Mouse (Mus musculus) thymus, postnatal 25 days (tissue): ENCODE measurements around the gene Arhgef26.

ENCODE experiments used
- DNase-seq: peaks from one replicate; pipeline ENCODE4 v3.0.0; 2022

The Arhgef26 gene

DNA sequence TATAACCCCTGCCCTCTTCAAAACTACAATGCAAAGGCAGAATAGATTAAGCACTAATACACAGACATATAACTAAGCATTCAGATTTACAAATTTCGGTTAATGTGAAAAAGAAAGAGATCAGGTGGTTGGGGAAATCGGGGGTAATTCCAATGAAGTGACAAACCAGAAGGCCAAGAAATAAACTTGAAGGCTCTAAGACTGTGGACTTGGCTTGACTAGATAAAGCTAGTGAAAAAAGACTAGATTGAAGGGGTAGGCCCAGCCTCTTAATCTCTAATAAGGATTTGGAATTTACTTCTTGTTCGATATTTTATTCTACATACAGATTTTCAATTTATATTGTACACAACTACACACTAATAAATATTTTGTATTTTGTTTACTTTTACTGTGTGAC lies at the start of gene Arhgef26:
TSS of gene Arhgef26 (plus strand) at position 301 of the 400 bp plus-strand sequence.
- DNase-seq = no peak

- DNase-seq = no peak
Measured at GRCm38 (mm10) chr3:62310493-62310892, 27.7 kb upstream of the Arhgef26 start.

GRCm38 (mm10) chr3:62311224-62311623 lies 26.9 kb upstream of the Arhgef26 start:
- no peak for DNase-seq

DNA sequence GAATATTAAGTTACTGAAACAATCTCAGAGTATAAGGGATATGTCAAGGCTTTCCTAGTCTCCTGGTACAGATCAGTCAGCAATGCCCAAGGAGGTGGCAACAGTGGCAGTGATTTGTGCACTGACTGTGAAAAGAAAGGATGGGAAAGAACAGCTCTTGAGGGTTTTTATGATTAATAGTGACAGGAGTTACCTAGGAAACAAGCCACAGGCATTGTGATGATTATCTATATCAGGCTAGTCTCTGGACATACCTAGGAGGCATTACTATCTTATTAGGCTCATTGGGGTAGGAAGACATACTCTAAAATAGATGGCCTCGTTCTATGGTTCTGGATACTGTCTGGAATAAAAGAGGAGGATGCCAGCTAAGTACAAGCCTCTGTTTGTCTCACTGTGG lies 13.4 kb upstream of the Arhgef26 start:
- no peak for DNase-seq

- DNase-seq = no peak
Measured at GRCm38 (mm10) chr3:62327903-62328302, 10.2 kb upstream of the Arhgef26 start.

DNA sequence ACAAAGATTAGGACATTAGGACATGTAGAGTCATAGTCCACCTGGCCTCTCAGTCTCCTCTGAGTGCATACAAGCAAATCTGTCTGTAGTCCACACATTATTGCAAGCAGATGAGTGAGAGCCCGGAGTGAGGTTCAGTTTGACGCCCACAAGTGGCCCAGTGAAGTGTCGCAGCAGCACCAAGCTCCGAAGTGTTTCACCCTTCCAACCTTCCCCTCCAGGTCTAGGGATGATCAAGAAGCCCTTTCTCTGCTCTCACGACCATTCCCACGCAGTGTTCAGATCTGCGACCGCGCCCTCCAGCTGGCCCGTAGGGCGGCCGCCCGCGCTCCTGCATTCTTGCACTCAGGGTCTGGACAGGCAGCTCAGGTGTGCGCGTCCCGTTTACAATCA lies 313 bp downstream of the Arhgef26 start:
- no peak for DNase-seq

- peak; percentile 2 for DNase-seq
Measured at GRCm38 (mm10) chr3:62338854-62339515, 841 bp downstream of the Arhgef26 start.

DNA sequence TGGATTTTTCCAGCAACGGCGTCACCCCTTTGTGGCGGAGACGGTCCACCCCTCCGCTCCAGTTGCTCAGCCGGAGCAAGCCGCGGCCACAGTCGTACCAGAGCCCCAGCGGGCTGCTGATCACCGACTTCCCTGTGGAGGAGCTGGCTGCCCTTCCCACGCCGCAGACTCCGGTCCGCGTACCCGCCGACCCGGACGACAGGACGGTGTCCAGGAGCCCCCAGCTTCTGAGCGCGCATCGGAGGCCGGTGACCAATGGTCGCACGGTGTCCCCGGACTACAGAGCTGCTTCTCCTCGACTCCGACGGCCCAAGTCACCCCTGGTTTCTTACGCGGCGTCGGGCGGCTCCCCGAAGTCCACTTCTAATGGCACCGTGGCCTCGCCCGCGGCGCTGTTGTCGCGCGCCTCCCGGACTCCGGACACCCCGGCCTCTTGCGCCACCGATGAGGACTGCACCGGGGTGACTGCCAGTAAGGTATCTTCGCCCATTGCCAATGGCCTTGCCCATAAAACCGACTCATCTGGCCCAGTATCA lies 1.4 kb downstream of the Arhgef26 start:
- no peak for DNase-seq

- DNase-seq = no peak
Measured at GRCm38 (mm10) chr3:62340154-62340760, 2.1 kb downstream of the Arhgef26 start.

GRCm38 (mm10) chr3:62340861-62341260 lies 2.7 kb downstream of the Arhgef26 start:
- DNase-seq = no peak

GRCm38 (mm10) chr3:62341496-62342205 lies 3.5 kb downstream of the Arhgef26 start:
- no peak for DNase-seq

DNA sequence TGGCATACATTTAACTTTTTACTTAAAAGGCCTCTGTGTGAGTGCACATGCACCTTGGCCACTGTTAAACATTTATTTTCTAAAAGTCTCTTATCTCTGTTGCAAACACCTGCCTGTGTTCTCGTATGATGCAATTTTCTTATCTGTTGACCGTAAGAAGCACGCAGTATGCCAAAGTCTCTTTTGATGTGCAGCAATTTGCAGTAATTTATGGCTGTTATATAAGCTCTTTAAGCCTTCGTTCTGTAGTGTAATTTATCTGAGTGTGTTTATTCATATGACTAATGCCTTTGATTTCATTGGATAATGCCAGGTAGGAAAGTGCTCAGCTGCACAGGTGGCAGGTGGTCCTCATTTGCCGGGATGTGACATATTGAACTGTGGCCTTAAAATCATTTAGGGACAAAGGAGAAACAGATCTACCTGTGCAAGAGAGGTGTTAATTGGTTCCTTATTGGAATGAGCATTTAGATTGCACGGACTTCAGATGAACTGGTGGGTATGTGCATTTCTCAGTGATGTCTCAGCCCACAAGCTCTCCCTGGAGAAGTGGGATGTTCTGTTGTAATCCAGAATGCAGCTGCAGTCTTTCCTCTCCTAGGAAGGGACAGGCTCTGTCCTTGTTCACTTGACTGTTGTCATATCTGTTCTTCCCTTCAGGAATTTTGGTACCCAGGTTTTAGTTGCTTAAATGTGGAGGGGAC lies 10.5 kb downstream of the Arhgef26 start:
- no peak for DNase-seq

DNA sequence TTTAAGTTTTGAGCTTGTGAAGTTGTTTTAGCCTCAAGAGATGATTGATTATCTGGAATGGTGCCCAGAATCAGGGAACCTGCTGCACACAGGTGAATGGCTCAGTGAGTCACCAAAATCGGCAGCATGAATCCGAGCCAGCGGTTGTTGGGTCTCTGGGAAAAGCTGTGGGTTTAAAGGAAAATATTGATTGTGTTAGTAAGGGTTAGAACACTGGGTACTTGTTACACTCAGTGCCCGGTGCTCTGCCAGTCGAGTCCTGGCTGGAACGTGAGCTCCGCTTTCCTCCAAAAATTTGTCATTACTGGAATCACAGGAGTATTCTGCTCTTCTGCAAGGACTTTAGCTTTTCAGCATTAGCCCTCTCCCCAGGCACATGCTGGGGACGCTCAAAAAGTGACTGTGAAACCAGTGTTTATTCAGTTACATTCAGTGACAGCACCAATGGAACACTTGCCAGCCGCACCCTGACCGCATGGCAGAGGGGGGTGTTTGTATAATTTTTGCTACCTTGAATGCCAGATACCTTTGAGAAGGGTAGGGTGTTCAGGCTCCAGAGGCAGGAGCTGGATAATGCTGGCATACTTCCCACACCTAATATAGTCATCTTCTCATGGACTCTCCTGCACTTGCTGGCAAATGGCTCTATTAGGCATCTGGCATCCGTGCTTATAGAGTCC lies 11.2 kb downstream of the Arhgef26 start:
- DNase-seq = no peak

GRCm38 (mm10) chr3:62352071-62352470 lies 13.9 kb downstream of the Arhgef26 start:
- no peak for DNase-seq

DNA sequence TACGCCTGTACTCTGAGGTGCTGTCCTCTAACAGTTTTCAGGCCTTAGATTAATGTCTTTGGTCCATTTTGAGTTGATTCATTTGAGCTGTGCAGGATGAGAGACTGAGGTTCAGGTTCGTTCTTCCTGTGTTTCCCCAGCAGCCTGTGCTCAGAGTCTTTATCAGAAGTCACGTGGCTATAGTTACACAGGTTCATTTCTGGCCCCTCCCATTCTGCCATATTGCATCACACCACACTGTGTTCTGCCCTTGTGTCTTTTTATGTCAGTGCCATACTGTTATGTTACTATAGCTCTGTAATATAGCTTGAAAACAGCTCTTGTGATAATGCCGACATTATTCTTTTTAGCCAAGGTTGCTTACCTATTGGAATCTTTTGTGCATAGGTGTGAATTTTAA lies 14.7 kb downstream of the Arhgef26 start:
- no peak for DNase-seq

- DNase-seq = no peak
Measured at GRCm38 (mm10) chr3:62367882-62368281, 29.7 kb downstream of the Arhgef26 start.

- DNase-seq = no peak
Measured at GRCm38 (mm10) chr3:62372841-62373240, 34.7 kb downstream of the Arhgef26 start.

GRCm38 (mm10) chr3:62374346-62374745 lies 36.2 kb downstream of the Arhgef26 start:
- DNase-seq = no peak

- no peak for DNase-seq
Measured at GRCm38 (mm10) chr3:62374831-62375230, 36.7 kb downstream of the Arhgef26 start.

- DNase-seq = no peak
Measured at GRCm38 (mm10) chr3:62376719-62377118, 38.6 kb downstream of the Arhgef26 start.

DNA sequence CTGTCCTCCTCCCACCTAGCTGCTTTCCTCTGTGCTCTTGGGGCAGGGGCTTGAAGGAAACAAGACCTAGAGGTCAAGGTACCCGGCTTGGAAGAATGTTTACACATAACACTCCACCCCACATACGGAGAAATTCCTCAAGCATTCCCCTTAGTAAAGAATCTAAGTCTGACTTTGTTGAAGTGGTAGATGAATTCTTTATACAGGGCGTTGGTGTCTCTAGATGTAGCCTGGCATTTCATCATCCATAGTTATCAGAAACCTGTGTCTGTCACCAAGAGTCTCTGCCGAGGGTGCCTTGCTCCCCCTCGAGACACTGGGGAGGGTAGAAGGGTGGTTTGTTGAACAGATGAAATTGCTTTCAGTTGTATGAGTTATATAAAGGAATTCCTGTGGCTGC lies 41.8 kb downstream of the Arhgef26 start:
- DNase-seq = no peak

GRCm38 (mm10) chr3:62380420-62380819 lies 42.3 kb downstream of the Arhgef26 start:
- DNase-seq = no peak

DNA sequence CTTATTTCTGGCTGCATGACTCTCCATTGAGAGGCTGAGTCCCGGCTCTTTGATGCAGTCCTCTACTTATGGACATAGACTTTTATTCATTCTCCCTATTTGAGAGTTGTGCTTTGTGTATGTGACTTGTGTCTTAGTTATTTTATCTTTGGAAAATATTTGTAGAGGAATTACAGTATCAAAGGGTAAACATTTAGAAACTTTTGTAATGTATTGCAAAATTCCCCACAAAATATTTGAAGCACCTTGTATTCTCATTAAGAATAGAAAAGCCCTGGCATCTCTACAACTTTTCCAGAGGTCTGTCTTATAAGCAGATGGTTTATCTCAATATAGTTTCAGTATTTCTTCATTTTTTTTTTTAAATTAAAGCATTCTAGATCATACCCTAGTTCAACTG lies 44.7 kb downstream of the Arhgef26 start:
- DNase-seq = no peak
